Mouse (Mus musculus) testis, adult 2 months (tissue): Measurements from ENCODE around the gene Susd3. TPM values are rescaled to one million over a fixed set of nuclear protein-coding genes. Genes with fewer than 3 reads are reported as not detected.

Source experiments
- H3K27ac ChIP-seq: fragments of 200-500 bp; 2 replicates; pipeline ENCODE4 v1.5.1; 2012; ENCODE audit warnings: low read depth, low read length; ENCODE audit not compliant: control insufficient read depth, insufficient read depth
- H3K27me3 ChIP-seq: fragments of 200-500 bp; 2 replicates; pipeline ENCODE4 v1.6.1; 2012; ENCODE audit warnings: mild to moderate bottlenecking, low read length, moderate library complexity; ENCODE audit not compliant: control insufficient read depth, insufficient read depth
- H3K36me3 ChIP-seq: fragments of 200-500 bp; 2 replicates; pipeline ENCODE4 v1.6.1; 2012; ENCODE audit warnings: mild to moderate bottlenecking, low read length; ENCODE audit not compliant: control insufficient read depth, insufficient read depth
- H3K4me1 ChIP-seq: fragments of 200-500 bp; 2 replicates; pipeline ENCODE4 v1.6.1; 2012; ENCODE audit warnings: low read length; ENCODE audit not compliant: control insufficient read depth, insufficient read depth
- H3K4me3 ChIP-seq: fragments of 200-500 bp; 2 replicates; pipeline ENCODE4 v1.5.1; 2012; ENCODE audit warnings: low read depth, mild to moderate bottlenecking, low read length, moderate library complexity, mixed read lengths; ENCODE audit not compliant: control insufficient read depth
- CTCF ChIP-seq: fragments of 200-500 bp; IDR thresholded peaks from 2 replicates; pipeline ENCODE4 v1.5.1; 2012; ENCODE audit warnings: low read depth, mild to moderate bottlenecking, inconsistent platforms, low read length, moderate library complexity; ENCODE audit not compliant: control insufficient read depth, insufficient read depth, insufficient replicate concordance
- POLR2A ChIP-seq: fragments of 200-500 bp; IDR thresholded peaks from 2 replicates; pipeline ENCODE4 v1.6.1; 2012; ENCODE audit warnings: low read depth, mild to moderate bottlenecking, inconsistent platforms, low read length, moderate library complexity; ENCODE audit not compliant: control insufficient read depth
- polyA plus RNA-seq: library from polyadenylated mRNA; depleted of rRNA; stranded (reverse); fragments of >200 nt; gene quantifications from 2 replicates; pipeline ENCODE4 v1.2.3, GENCODE M21; 2012

Gene Susd3
- polyA plus RNA-seq, 1 experiment = 51.3 TPM

GRCm38 (mm10) chr13:49190876-49191672 is 57.4 kb downstream of the Susd3 start:
- Histone ChIP-seq H3K36me3 (no peaks in the 10 kb centered on the region), H3K4me3 (no peak overlapping the region), H3K4me1 (peaks cover 12% of the 10 kb centered on the region), H3K27ac (no peak overlapping the region), H3K27me3 (no peaks in the 10 kb centered on the region)
- TF ChIP-seq CTCF (no peak), POLR2A (no peak)

GRCm38 (mm10) chr13:49189970-49190870 is 58.3 kb downstream of the Susd3 start:
- no peaks in the 10 kb centered on the region for H3K27me3 ChIP-seq
- TF ChIP-seq CTCF (no peak), POLR2A (no peak)
- H3K27ac ChIP-seq = no peak overlapping the region
- H3K4me3 ChIP-seq = no peak overlapping the region
- H3K36me3 ChIP-seq = no peaks in the 10 kb centered on the region
- peaks cover 12% of the 10 kb centered on the region for H3K4me1 ChIP-seq

GRCm38 (mm10) chr13:49188966-49189360 is 59.5 kb downstream of the Susd3 start:
- Histone ChIP-seq H3K27ac (no peak overlapping the region), H3K4me3 (no peak overlapping the region), H3K27me3 (no peaks in the 10 kb centered on the region), H3K36me3 (no peaks in the 10 kb centered on the region), H3K4me1 (peaks cover 12% of the 10 kb centered on the region)
- TF ChIP-seq CTCF = no peak
- TF ChIP-seq POLR2A = no peak

- H3K27me3 ChIP-seq = no peaks in the 10 kb centered on the region
Measured at GRCm38 (mm10) chr13:49188219-49188965, 60.1 kb downstream of the Susd3 start.

GRCm38 (mm10) chr13:49187288-49188218 is 61.0 kb downstream of the Susd3 start, which contains the start of gene Ninj1:
TSS of gene Ninj1 (plus strand) at chr13:49187485.
- Histone ChIP-seq H3K36me3 (no peaks in the 10 kb centered on the region), H3K27me3 (no peaks in the 10 kb centered on the region), H3K4me1 (peaks cover 12% of the 10 kb centered on the region), H3K4me3 (peak within 1 kb of the TSS; percentile 71), H3K27ac (peak within 1 kb of the TSS; percentile 67)
- no peak for TF ChIP-seq CTCF
- TF ChIP-seq POLR2A = peak; percentile 80

More at GRCm38 (mm10) chr13:49188219-49188965, 60.1 kb downstream of the Susd3 start:
- Histone ChIP-seq H3K4me3 (peak overlapping the region; percentile 71), H3K4me1 (peaks cover 12% of the 10 kb centered on the region), H3K36me3 (no peaks in the 10 kb centered on the region), H3K27ac (no peak overlapping the region)
- TF ChIP-seq POLR2A (no peak), CTCF (no peak)

- no peaks in the 10 kb centered on the region for H3K36me3 ChIP-seq
- TF ChIP-seq POLR2A (no peak), CTCF (no peak)
- no peaks in the 10 kb centered on the region for H3K27me3 ChIP-seq
- peak overlapping the region; percentile 56 for H3K4me3 ChIP-seq
- H3K27ac ChIP-seq = peak overlapping the region; percentile 67
- H3K4me1 ChIP-seq = peaks cover 12% of the 10 kb centered on the region
Measured at GRCm38 (mm10) chr13:49186798-49187287, 61.7 kb downstream of the Susd3 start.
